Mouse (Mus musculus): ENCODE data around the gene Ap1g2.

Gene Ap1g2

DNA sequence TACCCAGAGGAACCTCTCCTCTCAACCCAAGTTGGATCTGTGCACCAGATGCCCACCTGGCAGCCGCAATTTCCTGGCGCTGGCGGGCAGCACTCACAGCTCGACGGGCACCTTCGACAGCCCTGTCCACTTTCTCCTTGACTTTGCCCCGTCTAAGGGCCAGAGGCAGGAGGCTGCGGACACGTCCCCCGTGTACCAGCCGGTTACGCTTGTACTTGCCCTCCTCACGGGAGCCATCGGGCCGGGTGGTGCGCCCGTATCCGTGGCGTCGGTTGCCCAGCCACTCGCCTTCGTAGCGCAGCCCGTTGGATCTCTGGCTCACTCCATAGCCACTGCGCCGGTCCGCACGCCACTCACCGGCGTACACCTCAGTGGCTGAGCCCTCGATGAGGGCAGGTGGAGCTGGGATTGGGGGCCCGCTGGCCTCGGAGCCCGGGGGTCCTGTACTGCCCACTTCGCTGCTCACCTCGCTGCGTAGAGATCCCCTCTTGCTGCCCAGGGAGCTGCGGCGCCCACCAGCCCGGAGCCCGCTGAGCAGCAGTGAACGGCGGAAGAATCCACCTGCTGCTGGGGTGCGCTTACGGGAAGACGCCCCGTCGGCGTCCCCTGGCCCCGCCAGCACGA is 7.1 kb upstream of the Ap1g2 start:
- DNase-seq, result no peak

GRCm38 (mm10) chr14:55111720-55112119 is 5.3 kb upstream of the Ap1g2 start:
- DNase-seq, result no peak

DNA sequence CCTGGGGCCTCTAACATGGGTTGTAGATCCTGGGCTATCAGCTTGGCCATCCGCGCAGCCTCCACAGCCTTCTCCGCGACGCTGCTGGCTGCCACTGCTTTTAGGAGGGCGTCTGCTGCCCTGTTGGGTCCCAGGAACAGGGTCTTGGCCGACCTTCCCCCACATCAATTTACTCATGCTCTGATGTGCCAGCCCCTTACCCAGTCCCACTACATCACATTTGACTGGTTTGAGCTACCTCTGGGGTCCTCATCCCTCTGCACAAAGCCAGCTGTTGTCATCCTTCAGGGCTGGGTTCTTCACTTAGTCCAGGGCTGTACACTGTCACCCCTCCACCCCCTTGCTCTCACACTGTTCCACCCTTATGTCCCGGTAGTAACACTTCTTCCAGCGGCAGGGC is 3.7 kb upstream of the Ap1g2 start:
- DNase-seq, result no peak

DNA sequence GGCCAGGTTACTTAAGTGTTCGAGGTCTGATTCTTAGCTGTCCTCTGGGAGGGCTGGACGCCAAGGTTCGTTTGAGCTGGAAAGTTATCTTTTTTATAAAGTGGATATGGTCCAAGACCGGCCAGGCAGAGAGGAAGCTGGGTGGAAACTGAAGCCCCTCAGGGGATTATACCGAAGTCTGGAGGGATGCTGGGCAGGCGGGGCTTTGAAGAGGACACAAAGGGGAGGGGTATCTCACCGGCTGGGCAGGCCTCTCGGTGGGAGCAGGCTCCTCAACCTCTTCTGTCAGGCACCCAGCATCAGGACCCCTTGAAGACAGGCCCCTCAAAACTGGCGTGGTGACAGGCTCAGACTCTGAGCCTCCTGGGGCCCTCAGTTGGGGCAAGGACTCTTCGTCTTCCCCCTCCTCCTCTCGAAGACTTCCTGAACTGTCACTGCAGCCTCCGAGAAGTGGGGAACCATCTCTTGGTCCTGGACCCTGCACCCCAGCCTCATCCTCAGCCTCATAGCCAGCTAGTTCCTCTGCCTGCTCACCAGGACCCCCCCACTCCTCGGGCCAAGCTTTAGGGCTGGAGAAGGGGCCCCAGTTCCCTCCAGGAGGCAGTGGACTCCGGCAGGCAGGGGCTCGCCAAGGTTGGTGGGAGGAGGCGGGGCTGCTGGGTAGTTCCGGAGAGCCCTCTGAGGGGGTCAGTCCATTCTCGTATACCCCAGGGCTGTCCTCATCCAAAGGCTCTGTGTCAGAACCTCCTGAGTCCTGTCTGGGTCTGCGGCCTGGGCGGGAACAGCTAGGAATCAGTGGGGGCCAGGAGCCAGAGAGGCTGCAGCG is 2.9 kb upstream of the Ap1g2 start:
- DNase-seq, result no peak

GRCm38 (mm10) chr14:55108202-55108870 is 1.9 kb upstream of the Ap1g2 start:
- no peak for DNase-seq

DNA sequence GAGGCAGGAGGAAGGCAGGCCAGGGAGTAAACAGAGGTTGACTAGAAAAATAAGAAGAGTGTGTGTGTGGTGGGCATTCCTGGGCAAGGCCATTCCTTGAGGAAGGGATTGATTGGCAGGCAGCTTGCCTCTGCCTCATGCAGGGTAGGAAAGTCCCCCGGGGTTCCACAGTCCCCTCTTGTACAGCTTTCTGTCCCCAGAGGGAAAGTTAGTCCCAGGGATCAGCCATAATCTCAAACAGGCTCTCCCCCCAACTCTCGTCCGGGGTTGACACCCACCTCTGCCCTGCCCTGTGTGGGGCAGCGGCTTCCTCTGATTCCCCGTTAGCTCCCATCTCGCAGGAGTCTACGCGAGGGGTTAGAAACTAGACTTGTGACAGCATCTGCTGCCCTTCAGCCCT is 597 bp upstream of the Ap1g2 start:
- no peak for DNase-seq

GRCm38 (mm10) chr14:55105386-55105785 is 1.0 kb downstream of the Ap1g2 start:
- no peak for DNase-seq

DNA sequence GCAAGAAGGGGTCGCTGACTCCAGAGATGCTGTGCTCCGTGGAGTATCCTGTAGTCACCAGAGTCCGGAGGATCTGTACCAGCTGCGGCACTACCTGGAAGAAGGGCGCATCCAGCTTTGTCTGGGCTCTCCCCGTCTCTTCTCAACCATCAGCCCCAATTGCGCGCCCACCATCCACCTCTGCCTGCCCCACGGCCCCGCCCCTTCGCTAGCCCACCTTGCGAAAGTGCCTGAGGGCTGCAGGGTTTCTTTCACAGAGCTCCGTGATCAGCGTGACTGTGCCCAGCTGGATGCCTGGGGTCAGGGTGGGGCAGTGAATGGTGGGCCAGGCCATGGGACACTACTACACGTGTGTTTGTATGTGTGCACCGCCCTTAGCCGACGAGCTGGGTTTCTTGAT is 2.0 kb downstream of the Ap1g2 start:
- no peak for DNase-seq

- no peak for DNase-seq
These were observed 4.1 kb downstream of the Ap1g2 start for GRCm38 (mm10) chr14:55102253-55102785.

DNA sequence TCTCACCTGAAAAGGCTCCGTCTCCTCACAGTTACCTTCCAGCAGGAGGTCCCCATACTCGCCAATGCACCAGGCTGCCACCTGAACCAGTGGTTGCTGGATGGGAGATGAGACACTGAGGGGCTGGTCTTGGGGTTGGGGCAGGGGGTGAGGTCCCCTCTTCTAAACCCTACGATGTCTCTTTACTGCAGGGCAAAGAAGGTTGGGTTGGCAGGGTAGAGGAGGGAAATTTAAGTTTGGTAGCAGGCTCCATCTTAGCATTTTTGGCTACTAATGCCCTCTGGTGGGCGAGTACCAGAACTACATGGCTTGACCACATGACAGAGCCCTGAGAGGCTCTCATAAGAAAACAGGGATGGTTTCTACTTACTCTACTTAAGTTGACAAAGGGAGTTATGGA is 4.8 kb downstream of the Ap1g2 start:
- DNase-seq, result peak in 1 of 2 experiments; percentile 46

DNA sequence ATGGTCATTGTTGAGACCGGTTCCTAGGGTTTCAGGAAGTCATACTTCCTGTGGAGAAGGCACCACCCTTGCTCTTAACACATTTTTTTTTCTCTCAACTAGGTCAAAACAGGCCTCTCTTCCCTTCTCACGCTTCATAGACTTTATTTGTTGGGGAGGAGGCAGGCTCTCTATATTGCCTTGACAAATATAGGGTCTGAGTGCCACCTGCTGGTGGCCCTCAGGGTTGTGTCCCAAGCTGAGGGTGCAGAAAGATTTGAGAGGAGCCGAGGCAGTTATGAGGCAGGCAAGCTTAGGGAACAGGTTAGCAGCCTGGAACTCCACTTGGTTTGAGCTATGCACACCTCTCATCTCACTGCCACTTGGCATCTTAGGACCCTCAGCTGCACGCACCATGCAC is 8.3 kb downstream of the Ap1g2 start:
- peak; percentile 50 to 60 for DNase-seq

- DNase-seq, result no peak
These were observed 8.7 kb downstream of the Ap1g2 start for GRCm38 (mm10) chr14:55097646-55098045.

DNA sequence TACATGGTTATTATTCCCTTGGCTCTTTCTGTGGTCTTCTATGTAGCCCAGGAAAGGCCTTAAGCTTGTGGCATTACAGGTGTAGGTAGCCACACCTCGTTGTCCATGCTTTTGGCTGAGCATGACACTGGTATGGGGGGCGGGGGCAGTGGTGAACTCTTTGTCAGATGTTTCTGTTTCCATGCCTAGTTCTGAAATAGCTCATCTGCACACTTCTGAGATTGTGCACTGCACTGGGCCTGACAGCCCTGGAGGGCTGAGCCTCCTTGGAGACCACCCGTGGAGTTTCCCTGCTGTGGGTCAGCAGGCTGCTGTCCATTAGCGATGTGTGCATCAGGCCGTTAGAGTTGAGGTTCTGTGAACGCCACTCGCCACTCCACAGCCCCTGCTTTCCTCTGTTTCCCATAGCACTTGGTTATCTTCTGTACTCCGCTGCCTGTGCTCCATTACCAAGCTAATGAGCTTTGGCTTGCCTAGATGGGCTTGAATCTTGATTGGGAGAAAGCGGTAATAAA is 9.8 kb downstream of the Ap1g2 start:
- DNase-seq, result no peak

DNA sequence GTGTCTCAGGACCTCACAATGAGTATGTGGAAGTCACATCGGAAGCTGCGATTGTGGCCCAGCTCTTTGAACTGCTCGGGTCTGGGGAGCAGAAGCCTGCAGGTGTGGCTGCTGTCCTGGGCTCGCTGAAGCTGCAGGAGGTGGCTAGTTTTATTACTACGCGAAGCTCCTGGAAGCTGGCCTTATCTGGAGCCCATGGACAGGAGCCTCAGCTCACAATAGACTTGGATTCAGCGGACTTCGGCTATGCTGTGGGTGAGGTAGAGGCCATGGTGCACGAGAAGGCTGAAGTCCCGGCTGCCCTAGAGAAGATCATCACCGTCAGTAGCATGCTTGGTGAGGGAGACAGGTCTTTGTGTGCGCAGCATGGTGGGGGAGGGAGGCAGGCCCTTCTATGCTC is 10.7 kb downstream of the Ap1g2 start:
- DNase-seq, result no peak

GRCm38 (mm10) chr14:55095263-55095662 is 11.1 kb downstream of the Ap1g2 start:
- DNase-seq, result no peak

- DNase-seq, result peak; percentile 62
These were observed 11.6 kb downstream of the Ap1g2 start, which contains the start of gene Thtpa for GRCm38 (mm10) chr14:55094704-55095231. Gene Thtpa (plus strand): TSS chr14:55094784.

- no peak for DNase-seq
These were observed 12.5 kb downstream of the Ap1g2 start for GRCm38 (mm10) chr14:55093927-55094326.

- DNase-seq, result peak; percentile 88 to 89
These were observed 14.3 kb downstream of the Ap1g2 start, which contains the start of gene Zfhx2 for GRCm38 (mm10) chr14:55092011-55092577. Gene Zfhx2 (minus strand): TSS chr14:55092324.

- DNase-seq, result peak; percentile 27 to 43
These were observed 15.1 kb downstream of the Ap1g2 start for GRCm38 (mm10) chr14:55091209-55091865.

GRCm38 (mm10) chr14:55089199-55089947 is 17.0 kb downstream of the Ap1g2 start:
- no peak for DNase-seq

GRCm38 (mm10) chr14:55086009-55086514 is 20.3 kb downstream of the Ap1g2 start:
- no peak for DNase-seq
